Comparison of ENCODE assay signal across 10 mouse cellular contexts in genomic region chr4:82915576-82915975, GRCm38 (mm10). TPM values are rescaled to one million over a fixed set of nuclear protein-coding genes. Genes with fewer than 3 reads are reported as not detected.
A peak's percentile ranks its signal among the peaks of the same experiment; 100 is the strongest.
DNase-seq lines count a peak whose midpoint lies in the region; ATAC-seq and TF ChIP-seq lines count a peak whose summit lies in the region.
"Had no signal": no experiment of that assay in that cellular context is flagged by ENCODE, and none has a peak within 500 bp of the region (broad histone marks: within the 10 kb centered on the region; RNA-seq: fewer than 3 reads in every experiment).

No protein-coding gene starts in this region.

- no peak overlapping the region for H3K9ac ChIP-seq in neural tube, embryonic 12.5 days
- no peak overlapping the region for H3K9ac ChIP-seq in heart, embryonic 14.5 days (ENCODE audit: low read length)
- no peak overlapping the region for H3K9ac ChIP-seq in lung, embryonic 15.5 days
- no peak overlapping the region for H3K9ac ChIP-seq in neural tube, embryonic 15.5 days (replicated peaks)
- H3K9ac ChIP-seq in intestine, postnatal 0 days (ENCODE audit: low read depth, low read length) = no peak overlapping the region

- DNase-seq in neural tube, embryonic 10.5 days (ENCODE audit: extremely low spot score, low spot score) = no peak
- no peak for DNase-seq in kidney, adult 9 months
- no peak for DNase-seq in adrenal gland, postnatal 25 days

- H3K27ac ChIP-seq in neural tube, embryonic 12.5 days = no peak overlapping the region
- peak overlapping the region in 1 of 2 experiments; percentile 38; a peak in 2 of 4 replicates for H3K27ac ChIP-seq in heart, embryonic 14.5 days (replicated peaks in 1 of 2; ENCODE audit: control insufficient read depth in 1 of 2, insufficient read depth in 1 of 2, low read depth in 2 of 2, low read length in 2 of 2)
- H3K27ac ChIP-seq in lung, embryonic 15.5 days = peak overlapping the region; percentile 55
- H3K27ac ChIP-seq in neural tube, embryonic 15.5 days (replicated peaks) = peak overlapping the region; percentile 81
- H3K27ac ChIP-seq in intestine, postnatal 0 days (ENCODE audit: low read depth, low read length) = no peak overlapping the region

- no peaks in the 10 kb centered on the region for H3K9me3 ChIP-seq in neural tube, embryonic 12.5 days
- no peaks in the 10 kb centered on the region for H3K9me3 ChIP-seq in heart, embryonic 14.5 days (ENCODE audit: control insufficient read depth, low read length)
- H3K9me3 ChIP-seq in lung, embryonic 15.5 days = no peaks in the 10 kb centered on the region
- no peaks in the 10 kb centered on the region for H3K9me3 ChIP-seq in neural tube, embryonic 15.5 days (replicated peaks)
- H3K9me3 ChIP-seq in intestine, postnatal 0 days (ENCODE audit: control insufficient read depth) = no peaks in the 10 kb centered on the region

- 0 out of 2 replicates have a peak overlapping the region, but pooled peaks have one; percentile 31 for H3K4me2 ChIP-seq in neural tube, embryonic 12.5 days (replicated peaks)
- H3K4me2 ChIP-seq in heart, embryonic 14.5 days (ENCODE audit: low read length) = 0 out of 2 replicates have a peak overlapping the region, but pooled peaks have one; percentile 3
- peak overlapping the region; percentile 21; the same call in 1 of the 2 replicates for H3K4me2 ChIP-seq in lung, embryonic 15.5 days
- H3K4me2 ChIP-seq in neural tube, embryonic 15.5 days = peak overlapping the region; percentile 49
- H3K4me2 ChIP-seq in intestine, postnatal 0 days (replicated peaks; ENCODE audit: low read depth) = no peak overlapping the region

- peak; percentile 12; the same call in 1 of the 2 replicates for ATAC-seq in neural tube, embryonic 12.5 days (ENCODE audit: low FRiP score, low read depth)
- ATAC-seq in heart, embryonic 14.5 days (ENCODE audit: insufficient number of reproducible peaks, insufficient read depth, low FRiP score, low read depth) = no peak
- ATAC-seq in lung, embryonic 15.5 days (ENCODE audit: borderline replicate concordance, extremely low read depth, low FRiP score, low TSS enrichment) = peak; percentile 27; the same call in 1 of the 2 replicates
- ATAC-seq in neural tube, embryonic 15.5 days (ENCODE audit: low FRiP score) = peak; percentile 43
- no peak for ATAC-seq in intestine, postnatal 0 days

- no peak for TF ChIP-seq CTCF in intestine, postnatal 0 days (IDR thresholded peaks at IDR 0.05; ENCODE audit: low read depth)

- H3K4me1 ChIP-seq in neural tube, embryonic 12.5 days = peaks cover 13% of the 10 kb centered on the region; the same call in 1 of the 2 replicates
- peaks cover 5 to 6% of the 10 kb centered on the region in 2 experiments; a peak in 3 of 4 replicates for H3K4me1 ChIP-seq in heart, embryonic 14.5 days (ENCODE audit: control insufficient read depth in 2 of 2, insufficient read depth in 2 of 2, low read length in 2 of 2)
- H3K4me1 ChIP-seq in lung, embryonic 15.5 days = peaks cover 22% of the 10 kb centered on the region
- H3K4me1 ChIP-seq in neural tube, embryonic 15.5 days = peaks cover 19% of the 10 kb centered on the region
- peaks cover 3% of the 10 kb centered on the region; the same call in 1 of the 2 replicates for H3K4me1 ChIP-seq in intestine, postnatal 0 days (replicated peaks; ENCODE audit: control insufficient read depth, insufficient read depth, low read length)

- H3K4me3 ChIP-seq in neural tube, embryonic 12.5 days = no peak overlapping the region
- H3K4me3 ChIP-seq in heart, embryonic 14.5 days (ENCODE audit: control insufficient read depth in 1 of 2, insufficient read depth in 1 of 2, low read depth in 1 of 2, low read length in 2 of 2) = no peak overlapping the region
- H3K4me3 ChIP-seq in lung, embryonic 15.5 days = no peak overlapping the region
- H3K4me3 ChIP-seq in neural tube, embryonic 15.5 days (replicated peaks) = no peak overlapping the region
- no peak overlapping the region for H3K4me3 ChIP-seq in intestine, postnatal 0 days (ENCODE audit: low read depth, low read length)

- no peaks in the 10 kb centered on the region for H3K27me3 ChIP-seq in neural tube, embryonic 12.5 days (replicated peaks)
- no peaks in the 10 kb centered on the region for H3K27me3 ChIP-seq in heart, embryonic 14.5 days (ENCODE audit: control insufficient read depth, insufficient read depth, low read length)
- no peaks in the 10 kb centered on the region for H3K27me3 ChIP-seq in lung, embryonic 15.5 days
- H3K27me3 ChIP-seq in neural tube, embryonic 15.5 days (replicated peaks) = 0 out of 2 replicates have a peak, but pooled peaks cover 2% of the 10 kb centered on the region
- H3K27me3 ChIP-seq in intestine, postnatal 0 days (replicated peaks; ENCODE audit: control insufficient read depth, insufficient read depth, low read length) = no peaks in the 10 kb centered on the region

- 68% methylated on average over 7 of the region's 7 CpGs for WGBS in neural tube, embryonic 12.5 days
- 50% methylated on average over 7 of the region's 7 CpGs for WGBS in heart, embryonic 14.5 days
- 34% methylated on average over 7 of the region's 7 CpGs for WGBS in lung, embryonic 15.5 days
- WGBS in neural tube, embryonic 15.5 days = 55% methylated on average over 7 of the region's 7 CpGs
- 42% methylated on average over 7 of the region's 7 CpGs for WGBS in intestine, postnatal 0 days

- no peaks in the 10 kb centered on the region for H3K36me3 ChIP-seq in neural tube, embryonic 12.5 days
- H3K36me3 ChIP-seq in heart, embryonic 14.5 days (ENCODE audit: control insufficient read depth, insufficient read depth, low read length) = 0 out of 2 replicates have a peak, but pooled peaks cover 6% of the 10 kb centered on the region
- H3K36me3 ChIP-seq in lung, embryonic 15.5 days = peaks cover 12% of the 10 kb centered on the region; the same call in 1 of the 2 replicates
- no peaks in the 10 kb centered on the region for H3K36me3 ChIP-seq in neural tube, embryonic 15.5 days
- H3K36me3 ChIP-seq in intestine, postnatal 0 days (ENCODE audit: control insufficient read depth, insufficient read depth) = no peaks in the 10 kb centered on the region

RNA-seq across cellular contexts. Expression of gene Cer1, which starts 30.6 kb away (rescaled TPM):
- 0.18 TPM in 1 of 2 replicates, not detected in the other for polyA plus RNA-seq in neural tube, embryonic 12.5 days (2016; fragmentation: Nextera tagmentation; extraction: Ambion mirVana)
- polyA plus RNA-seq in heart, embryonic 14.5 days (2014; fragmentation: Nextera tagmentation; extraction: Ambion mirVana) = not detected in 2 replicates
- polyA plus RNA-seq in lung, embryonic 15.5 days (2015; fragmentation: Nextera tagmentation; extraction: Ambion mirVana) = 1.3 and 1.6 TPM in 2 replicates
- 0.09 TPM in 1 of 2 replicates, not detected in the other for polyA plus RNA-seq in neural tube, embryonic 15.5 days (2015; fragmentation: Nextera tagmentation; extraction: Ambion mirVana)
- not detected in 2 replicates for polyA plus RNA-seq in intestine, postnatal 0 days (2015; fragmentation: Nextera tagmentation; extraction: Ambion mirVana)
- not detected in 2 replicates for total RNA-seq in adrenal gland, postnatal 25 days (2021)
- total RNA-seq: layer of hippocampus, adult 18-20 months; megakaryocyte progenitor cell, adult 5-6 weeks had no signal

RNA-seq across cellular contexts. Expression of gene Zdhhc21, which starts 55.8 kb away (rescaled TPM):
- polyA plus RNA-seq in neural tube, embryonic 12.5 days (2016; fragmentation: Nextera tagmentation; extraction: Ambion mirVana) = 14.4 and 17.2 TPM in 2 replicates
- polyA plus RNA-seq in heart, embryonic 14.5 days (2014; fragmentation: Nextera tagmentation; extraction: Ambion mirVana) = 11.3 and 12.0 TPM in 2 replicates
- 12.9 and 15.2 TPM in 2 replicates for polyA plus RNA-seq in lung, embryonic 15.5 days (2015; fragmentation: Nextera tagmentation; extraction: Ambion mirVana)
- polyA plus RNA-seq in neural tube, embryonic 15.5 days (2015; fragmentation: Nextera tagmentation; extraction: Ambion mirVana) = 16.8 and 17.3 TPM in 2 replicates
- 8.1 and 8.2 TPM in 2 replicates for polyA plus RNA-seq in intestine, postnatal 0 days (2015; fragmentation: Nextera tagmentation; extraction: Ambion mirVana)
- total RNA-seq in adrenal gland, postnatal 25 days (2021) = 20.1 and 22.4 TPM in 2 replicates

Comparison
In these comparisons a context has a peak if more than half of its experiments do, and no peak if none do; other contexts are left out.
1. H3K27ac ChIP-seq: peak in lung, embryonic 15.5 days (single experiment) and neural tube, embryonic 15.5 days (single experiment); none in neural tube, embryonic 12.5 days (single experiment) and intestine, postnatal 0 days (single experiment).
2. ATAC-seq: peak in neural tube, embryonic 12.5 days (single experiment), lung, embryonic 15.5 days (single experiment) and neural tube, embryonic 15.5 days (single experiment); none in heart, embryonic 14.5 days (single experiment) and intestine, postnatal 0 days (single experiment).